Comparison of ENCODE assay signal across 9 mouse cellular contexts in genomic region chr7:143748041-143748868, GRCm38 (mm10). TPM values are rescaled to one million over a fixed set of nuclear protein-coding genes. Genes with fewer than 3 reads are reported as not detected.
A peak's percentile ranks its signal among the peaks of the same experiment; 100 is the strongest.
DNase-seq lines count a peak whose midpoint lies in the region; ATAC-seq lines count a peak whose summit lies in the region.
"Had no signal": no experiment of that assay in that cellular context is flagged by ENCODE, and none has a peak within 500 bp of the region (broad histone marks: within the 10 kb centered on the region; RNA-seq: fewer than 3 reads in every experiment).

No protein-coding gene starts in this region.

- H3K36me3 ChIP-seq in lung, embryonic 16.5 days (ENCODE audit: control insufficient read depth, insufficient read depth, low read length) = no peaks in the 10 kb centered on the region

- peak; percentile 87 for DNase-seq in ES-CJ7 (ENCODE audit: low read depth, low spot score)
- peak; percentile 77 to 85 for DNase-seq in cerebellum, adult 18-20 months
- peak; percentile 93 for DNase-seq in forelimb bud, embryonic 11.5 days (ENCODE audit: low read depth, low spot score)
- DNase-seq in layer of hippocampus, adult 8-10 months (ENCODE audit: low spot score in 2 of 2) = peak; percentile 88 to 92
- peak; percentile 87 for DNase-seq in ovary, postnatal 36 days (ENCODE audit: low spot score)
- peak; percentile 85 for DNase-seq in thymus, postnatal 14 days

- H3K4me2 ChIP-seq in lung, embryonic 16.5 days (ENCODE audit: low read depth, low read length) = peak overlapping the region; percentile 52

- WGBS in lung, embryonic 16.5 days = 2% methylated on average over 16 of the region's 16 CpGs

- H3K27me3 ChIP-seq in lung, embryonic 16.5 days (ENCODE audit: control insufficient read depth, insufficient read depth, low read depth, low read length) = no peaks in the 10 kb centered on the region

- peak overlapping the region; percentile 27 for H3K4me3 ChIP-seq in lung, embryonic 16.5 days (ENCODE audit: low read length)

- no peaks in the 10 kb centered on the region for H3K9me3 ChIP-seq in lung, embryonic 16.5 days (ENCODE audit: control insufficient read depth, low read length)

- peak; percentile 86 to 95 for ATAC-seq in hematopoietic stem cell, adult 5-6 weeks (replicated peaks in 1 of 2; ENCODE audit: insufficient read depth in 1 of 2, low FRiP score in 2 of 2, low TSS enrichment in 1 of 2, low read depth in 1 of 2, poor library complexity in 2 of 2, severe bottlenecking in 2 of 2)
- peak; percentile 89 for ATAC-seq in lung, embryonic 16.5 days (ENCODE audit: low read depth)

- no peak overlapping the region for H3K27ac ChIP-seq in lung, embryonic 16.5 days (ENCODE audit: low read length)
- H3K27ac ChIP-seq: macrophage had no signal

- H3K9ac ChIP-seq in lung, embryonic 16.5 days (ENCODE audit: low read length) = peak overlapping the region; percentile 57

- H3K4me1 ChIP-seq in lung, embryonic 16.5 days (replicated peaks; ENCODE audit: control insufficient read depth, insufficient read depth, low read length) = peaks cover 4% of the 10 kb centered on the region

RNA-seq across cellular contexts. Expression of gene Osbpl5, which starts 8.5 kb away (rescaled TPM):
- 14.9 and 28.2 TPM in 2 replicates for total RNA-seq in hematopoietic stem cell, adult 5-6 weeks (2017)
- 10 to 100 TPM; 20.0 to 24.8 (median 22.7) TPM for total RNA-seq in layer of hippocampus, adult 8-10 months (2022)
- polyA plus RNA-seq in lung, embryonic 16.5 days (2015; fragmentation: Nextera tagmentation; extraction: Ambion mirVana) = 45.5 and 48.3 TPM in 2 replicates

RNA-seq across cellular contexts. Expression of gene Mrgprg, which starts 18.5 kb away (rescaled TPM):
- not detected in 2 replicates for total RNA-seq in hematopoietic stem cell, adult 5-6 weeks (2017)
- total RNA-seq in layer of hippocampus, adult 8-10 months (2022) = not detected
- not detected in 2 replicates for polyA plus RNA-seq in lung, embryonic 16.5 days (2015; fragmentation: Nextera tagmentation; extraction: Ambion mirVana)
- polyA plus RNA-seq: macrophage had no signal

RNA-seq across cellular contexts. Expression of gene Mrgpre, which starts 36.0 kb away (rescaled TPM):
- total RNA-seq in hematopoietic stem cell, adult 5-6 weeks (2017) = 0.81 and 1.3 TPM in 2 replicates
- total RNA-seq in layer of hippocampus, adult 8-10 months (2022) = 1 to 10 TPM; 5.2 to 7.3 (median 6.9) TPM
- 1.4 and 1.6 TPM in 2 replicates for polyA plus RNA-seq in lung, embryonic 16.5 days (2015; fragmentation: Nextera tagmentation; extraction: Ambion mirVana)
